Mouse (Mus musculus) limb, embryonic 15.5 days (tissue): Measurements from ENCODE around the gene Fam81b. TPM values are rescaled to one million over a fixed set of nuclear protein-coding genes. Genes with fewer than 3 reads are reported as not detected.

Source experiments
- ATAC-seq: fragments of 200-750 bp; cut with Nextera tagmentation; 2 replicates; pipeline ENCODE4 v1.8.0; 2017; ENCODE audit warnings: low read depth, moderate TSS enrichment; ENCODE audit not compliant: insufficient number of reproducible peaks, low FRiP score, low TSS enrichment
- H3K27ac ChIP-seq: fragments of 300-500 bp; sonication (generic); 2 replicates; pipeline ENCODE4 v1.5.1; 2015; ENCODE audit warnings: moderate library complexity, mild to moderate bottlenecking, inconsistent platforms
- H3K27me3 ChIP-seq: fragments of 300-500 bp; sonication (generic); 2 replicates; pipeline ENCODE4 v1.6.1; 2015; ENCODE audit warnings: inconsistent platforms
- H3K36me3 ChIP-seq: fragments of 300-500 bp; sonication (generic); 2 replicates; pipeline ENCODE4 v1.6.1; 2015; ENCODE audit warnings: inconsistent platforms
- H3K4me1 ChIP-seq: fragments of 300-500 bp; sonication (generic); 2 replicates; pipeline ENCODE4 v1.6.1; 2015; ENCODE audit warnings: inconsistent platforms
- H3K4me2 ChIP-seq: fragments of 300-500 bp; sonication (generic); 2 replicates; pipeline ENCODE4 v1.6.1; 2015; ENCODE audit warnings: mild to moderate bottlenecking, inconsistent platforms
- H3K4me3 ChIP-seq: fragments of 300-500 bp; sonication (generic); 2 replicates; pipeline ENCODE4 v1.5.1; 2015; ENCODE audit warnings: mild to moderate bottlenecking, inconsistent platforms
- H3K9ac ChIP-seq: fragments of 300-500 bp; sonication (generic); 2 replicates; pipeline ENCODE4 v1.6.1; 2015; ENCODE audit warnings: inconsistent platforms
- H3K9me3 ChIP-seq: fragments of 300-500 bp; sonication (generic); 2 replicates; pipeline ENCODE4 v1.6.1; 2016; ENCODE audit warnings: inconsistent platforms
- WGBS: fragments of 180-500 bp; shearing (Covaris S2); methylation state at CpG from one replicate; pipeline ENCODE4 v1.1.7; 2015; 5-methylcytosine and 5-hydroxymethylcytosine counted together
- polyA plus RNA-seq: library from polyadenylated mRNA; unstranded; fragments of >200 nt; fragmentation: Nextera tagmentation; extraction: Ambion mirVana; gene quantifications from 2 replicates; pipeline ENCODE4 v1.2.1, GENCODE M21; 2015

The Fam81b gene
- polyA plus RNA-seq, 1 experiment from 2014 or later = not detected

GRCm38 (mm10) chr13:76264361-76265026, 40.4 kb downstream of the Fam81b start:
- H3K27me3 ChIP-seq = no peaks in the 10 kb centered on the region
- ATAC-seq = no peak
- H3K4me1 ChIP-seq = no peaks in the 10 kb centered on the region
- no peaks in the 10 kb centered on the region for H3K9me3 ChIP-seq
- H3K4me3 ChIP-seq = no peak overlapping the region
- H3K9ac ChIP-seq = no peak overlapping the region
- no peak overlapping the region for H3K4me2 ChIP-seq
- no peak overlapping the region for H3K27ac ChIP-seq
- no peaks in the 10 kb centered on the region for H3K36me3 ChIP-seq
- 62% methylated on average over 5 of the region's 5 CpGs for WGBS

DNA sequence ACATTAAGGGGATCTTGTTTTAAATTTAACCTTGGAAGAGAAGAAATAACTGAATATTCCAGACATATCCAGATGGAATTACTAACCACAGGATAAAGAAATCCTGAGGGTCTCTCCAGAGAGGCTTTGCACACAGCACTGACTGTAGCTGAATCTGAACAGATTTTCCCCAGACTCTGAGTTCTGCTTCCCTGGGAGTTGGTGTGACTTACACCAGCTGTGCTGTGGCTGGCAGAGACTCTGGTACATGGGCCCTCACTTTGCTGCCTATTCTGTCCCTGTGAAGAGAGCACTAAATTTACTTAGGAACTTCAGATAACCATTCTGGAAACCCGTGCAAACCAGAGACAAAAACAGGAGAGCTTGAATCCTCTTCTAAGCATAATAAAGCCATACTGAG, 46.1 kb downstream of the Fam81b start:
- 60% methylated on average over 1 of the region's 1 CpGs for WGBS

DNA sequence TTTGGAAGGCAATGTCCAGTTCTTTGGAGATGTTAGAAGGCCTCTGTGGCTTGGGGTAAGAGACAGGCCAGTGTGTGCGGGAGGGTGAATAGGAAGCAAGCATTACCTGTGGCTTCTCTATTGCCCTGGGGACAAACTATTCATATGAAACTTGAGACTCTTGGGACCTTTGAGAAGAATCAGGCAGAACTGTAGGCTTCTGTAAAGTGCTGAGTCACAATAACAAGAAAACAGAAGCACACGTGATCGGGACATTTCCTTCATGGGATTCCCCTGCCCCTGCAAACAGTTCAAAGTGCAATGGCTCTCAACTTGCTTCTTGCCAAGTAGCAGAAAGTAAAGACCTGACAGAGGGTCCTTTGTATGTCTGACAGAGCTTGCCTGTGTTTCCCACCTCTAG, 48.5 kb downstream of the Fam81b start:
- Histone ChIP-seq H3K9ac (no peak overlapping the region), H3K4me3 (no peak overlapping the region), H3K27ac (no peak overlapping the region), H3K36me3 (no peaks in the 10 kb centered on the region), H3K27me3 (no peaks in the 10 kb centered on the region), H3K9me3 (no peaks in the 10 kb centered on the region), H3K4me2 (no peak overlapping the region), H3K4me1 (no peaks in the 10 kb centered on the region)
- no peak for ATAC-seq
- WGBS = 53% methylated on average over 3 of the region's 3 CpGs

More for the DNA sequence above, 46.1 kb downstream of the Fam81b start:
- ATAC-seq = no peak
- no peaks in the 10 kb centered on the region for H3K4me1 ChIP-seq
- H3K27ac ChIP-seq = no peak overlapping the region
- no peak overlapping the region for H3K4me2 ChIP-seq
- no peaks in the 10 kb centered on the region for H3K9me3 ChIP-seq
- no peak overlapping the region for H3K4me3 ChIP-seq
- H3K36me3 ChIP-seq = no peaks in the 10 kb centered on the region
- H3K27me3 ChIP-seq = no peaks in the 10 kb centered on the region
- H3K9ac ChIP-seq = no peak overlapping the region

GRCm38 (mm10) chr13:76250092-76250491, 54.8 kb downstream of the Fam81b start:
- Histone ChIP-seq H3K9ac (no peak overlapping the region), H3K4me2 (no peak overlapping the region), H3K9me3 (no peaks in the 10 kb centered on the region), H3K4me1 (no peaks in the 10 kb centered on the region), H3K27me3 (no peaks in the 10 kb centered on the region), H3K27ac (no peak overlapping the region), H3K36me3 (no peaks in the 10 kb centered on the region), H3K4me3 (no peak overlapping the region)
- 39% methylated on average over 7 of the region's 7 CpGs for WGBS
- no peak for ATAC-seq

- ATAC-seq = no peak
- no peak overlapping the region for H3K9ac ChIP-seq
- no peaks in the 10 kb centered on the region for H3K36me3 ChIP-seq
- no peaks in the 10 kb centered on the region for H3K4me1 ChIP-seq
- no peaks in the 10 kb centered on the region for H3K27me3 ChIP-seq
- H3K4me2 ChIP-seq = no peak overlapping the region
- no peaks in the 10 kb centered on the region for H3K9me3 ChIP-seq
- H3K27ac ChIP-seq = no peak overlapping the region
- 53% methylated on average over 1 of the region's 1 CpGs for WGBS
- H3K4me3 ChIP-seq = no peak overlapping the region
Measured at GRCm38 (mm10) chr13:76249066-76249465, 55.8 kb downstream of the Fam81b start.

DNA sequence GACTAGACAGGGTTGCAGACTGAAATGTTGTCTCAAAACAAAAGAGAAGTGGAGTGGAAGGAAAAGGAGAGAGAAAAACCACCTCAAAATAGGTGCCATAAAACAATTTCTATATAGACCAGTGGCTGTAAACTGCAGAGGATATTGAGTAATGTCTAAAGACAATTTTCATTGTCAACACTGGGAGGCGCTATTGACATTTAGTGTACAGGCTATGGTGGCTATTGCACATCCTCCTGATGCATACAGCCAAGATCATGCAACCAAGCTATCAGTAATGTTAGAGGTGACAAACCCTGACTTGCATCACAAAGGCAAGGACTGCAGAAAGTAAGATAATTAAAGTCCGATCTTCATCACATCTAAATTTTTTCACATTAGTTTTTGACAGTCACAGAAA, 89.5 kb downstream of the Fam81b start:
- no peaks in the 10 kb centered on the region for H3K9me3 ChIP-seq
- 49% methylated on average over 2 of the region's 2 CpGs for WGBS
- no peak overlapping the region for H3K27ac ChIP-seq
- H3K4me2 ChIP-seq = no peak overlapping the region
- H3K4me3 ChIP-seq = no peak overlapping the region
- H3K4me1 ChIP-seq = no peaks in the 10 kb centered on the region
- no peaks in the 10 kb centered on the region for H3K36me3 ChIP-seq
- no peaks in the 10 kb centered on the region for H3K27me3 ChIP-seq
- H3K9ac ChIP-seq = no peak overlapping the region
- ATAC-seq = no peak

DNA sequence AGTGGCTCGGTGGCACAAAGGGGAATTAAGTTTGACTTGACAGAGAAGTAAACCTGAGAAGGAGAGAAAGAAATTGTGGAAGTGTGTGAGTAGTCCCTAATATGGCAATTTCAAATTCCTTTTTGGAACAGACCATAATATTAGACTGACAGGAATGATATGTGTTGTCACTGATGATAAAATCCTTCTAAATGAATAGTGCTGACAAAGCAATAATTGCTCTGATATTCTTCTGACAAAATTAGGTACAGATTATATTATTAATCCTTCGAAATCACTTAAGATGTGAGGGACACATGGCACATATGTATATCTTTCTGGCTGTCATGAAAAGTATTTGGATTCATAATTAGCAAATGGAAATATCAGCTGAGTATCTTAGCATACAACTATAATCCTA, 89.9 kb downstream of the Fam81b start:
- H3K36me3 ChIP-seq = no peaks in the 10 kb centered on the region
- no peak overlapping the region for H3K9ac ChIP-seq
- H3K4me3 ChIP-seq = no peak overlapping the region
- ATAC-seq = no peak
- no peaks in the 10 kb centered on the region for H3K27me3 ChIP-seq
- 84% methylated on average over 2 of the region's 2 CpGs for WGBS
- H3K4me1 ChIP-seq = no peaks in the 10 kb centered on the region
- H3K9me3 ChIP-seq = no peaks in the 10 kb centered on the region
- H3K4me2 ChIP-seq = no peak overlapping the region
- H3K27ac ChIP-seq = no peak overlapping the region

- WGBS = 91% methylated on average over 4 of the region's 4 CpGs
- Histone ChIP-seq H3K4me2 (no peak overlapping the region), H3K9ac (no peak overlapping the region), H3K27me3 (no peaks in the 10 kb centered on the region), H3K4me1 (no peaks in the 10 kb centered on the region), H3K9me3 (no peaks in the 10 kb centered on the region), H3K36me3 (peaks cover 12% of the 10 kb centered on the region; the same call in 1 of the 2 replicates), H3K27ac (no peak overlapping the region), H3K4me3 (no peak overlapping the region)
- ATAC-seq = no peak
Measured at GRCm38 (mm10) chr13:76199943-76200342, 104.9 kb downstream of the Fam81b start.

DNA sequence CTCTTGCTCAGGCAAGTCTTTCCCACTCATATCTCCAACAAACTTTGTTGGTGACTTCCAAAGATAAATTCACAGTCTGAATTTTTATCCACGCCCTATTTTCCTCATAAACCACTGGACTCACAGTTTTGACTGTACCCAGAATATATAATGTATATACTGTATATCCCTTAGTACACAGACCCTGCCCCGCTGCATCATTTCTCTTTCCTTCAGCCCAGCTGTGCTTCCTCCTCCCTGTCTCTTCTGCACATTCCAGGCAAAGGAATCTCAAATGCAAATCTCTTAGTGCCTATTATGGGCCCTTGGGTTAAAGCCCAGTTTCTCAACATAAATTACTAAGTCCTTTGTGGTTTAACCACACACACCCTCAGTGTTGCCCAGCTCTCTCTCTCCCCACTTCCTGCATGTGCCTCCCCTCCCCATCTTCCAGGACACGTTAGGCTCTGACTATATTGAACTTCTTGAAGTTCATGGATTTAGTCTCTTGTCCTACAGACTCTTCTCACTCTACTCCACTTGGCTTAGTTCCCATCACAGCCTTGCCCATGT, 107.5 kb downstream of the Fam81b start:
- Histone ChIP-seq H3K27ac (no peak overlapping the region), H3K9ac (no peak overlapping the region), H3K4me2 (no peak overlapping the region), H3K4me3 (no peak overlapping the region), H3K9me3 (no peaks in the 10 kb centered on the region), H3K4me1 (no peaks in the 10 kb centered on the region), H3K27me3 (no peaks in the 10 kb centered on the region), H3K36me3 (peaks cover 17% of the 10 kb centered on the region)
- 79% methylated on average over 3 of the region's 3 CpGs for WGBS
- no peak for ATAC-seq

GRCm38 (mm10) chr13:76195431-76196138, 109.3 kb downstream of the Fam81b start:
- H3K9me3 ChIP-seq = no peaks in the 10 kb centered on the region
- no peak overlapping the region for H3K27ac ChIP-seq
- H3K4me2 ChIP-seq = no peak overlapping the region
- H3K4me3 ChIP-seq = no peak overlapping the region
- H3K27me3 ChIP-seq = no peaks in the 10 kb centered on the region
- peaks cover 35% of the 10 kb centered on the region for H3K36me3 ChIP-seq
- no peaks in the 10 kb centered on the region for H3K4me1 ChIP-seq
- ATAC-seq = no peak
- WGBS = 92% methylated on average over 8 of the region's 8 CpGs
- H3K9ac ChIP-seq = no peak overlapping the region

DNA sequence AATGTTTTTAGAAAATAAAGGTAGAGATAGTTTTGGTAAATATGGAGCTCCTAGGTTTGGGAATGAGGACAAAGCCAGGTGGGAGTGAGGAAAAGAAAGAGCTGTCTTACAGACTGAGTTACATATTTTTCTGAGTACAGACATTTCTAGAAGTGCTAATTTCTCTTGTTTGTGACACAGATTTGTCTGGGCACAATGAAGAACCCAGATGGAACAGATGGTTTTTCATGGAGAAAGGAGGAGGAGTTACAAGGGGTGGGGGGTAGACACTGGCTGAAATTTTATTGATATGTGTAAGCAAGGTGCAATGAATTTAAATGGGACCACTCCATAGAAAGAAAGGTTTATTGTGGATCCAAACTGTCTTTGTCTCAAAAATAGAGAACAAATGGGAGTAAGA, 109.9 kb downstream of the Fam81b start:
- no peak overlapping the region for H3K4me2 ChIP-seq
- H3K36me3 ChIP-seq = peaks cover 40% of the 10 kb centered on the region
- no peak overlapping the region for H3K4me3 ChIP-seq
- no peak overlapping the region for H3K27ac ChIP-seq
- no peaks in the 10 kb centered on the region for H3K4me1 ChIP-seq
- no peak for ATAC-seq
- no peak overlapping the region for H3K9ac ChIP-seq
- no peaks in the 10 kb centered on the region for H3K9me3 ChIP-seq
- no peaks in the 10 kb centered on the region for H3K27me3 ChIP-seq

- no peaks in the 10 kb centered on the region for H3K4me1 ChIP-seq
- WGBS = 80% methylated on average over 3 of the region's 3 CpGs
- no peak overlapping the region for H3K9ac ChIP-seq
- H3K9me3 ChIP-seq = no peaks in the 10 kb centered on the region
- no peak overlapping the region for H3K4me2 ChIP-seq
- no peak overlapping the region for H3K4me3 ChIP-seq
- H3K27ac ChIP-seq = no peak overlapping the region
- H3K36me3 ChIP-seq = peaks cover 40% of the 10 kb centered on the region
- ATAC-seq = no peak
- H3K27me3 ChIP-seq = no peaks in the 10 kb centered on the region
Measured at GRCm38 (mm10) chr13:76190273-76190672, 114.6 kb downstream of the Fam81b start.
